Mouse (Mus musculus): ENCODE measurements around the gene Zfp36l1.

DNA sequence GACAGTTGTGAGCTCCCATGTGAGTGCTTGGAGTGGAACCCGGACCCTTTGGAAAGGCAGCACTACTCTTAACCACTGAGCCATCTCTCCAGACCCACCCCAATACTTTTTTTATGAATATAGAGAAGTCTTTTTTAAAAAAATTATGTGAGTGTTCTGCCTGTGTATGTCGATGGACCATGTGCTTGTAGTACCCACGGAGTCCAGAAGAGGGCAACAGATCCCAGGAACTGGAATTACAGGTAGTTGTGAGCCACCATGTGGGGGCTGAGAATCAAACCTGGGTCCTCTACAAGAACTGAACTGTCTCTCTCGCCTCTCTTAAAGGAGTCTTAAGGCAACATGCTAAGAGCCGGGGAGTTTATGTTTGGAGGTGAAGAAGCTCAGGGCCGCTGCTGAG, 39.0 kb upstream of the Zfp36l1 start:
- no peak for TF ChIP-seq POLR2A (IDR thresholded peaks at IDR 0.05; ENCODE audit: borderline replicate concordance, control insufficient read depth, low read depth, low read length)
- TF ChIP-seq CTCF (IDR thresholded peaks at IDR 0.05; ENCODE audit: control insufficient read depth, insufficient read depth, low read length) = 0 out of 2 replicates have a peak, but pooled peaks have one; percentile 12

Measured in bone marrow, adult 2 months (tissue).